28 mouse cellular contexts compared by ENCODE assay signal in genomic region chr3:119794677-119795365, GRCm38 (mm10). TPM values are rescaled to one million over a fixed set of nuclear protein-coding genes. Genes with fewer than 3 reads are reported as not detected.
DNase-seq lines count a peak whose midpoint lies in the region; ATAC-seq and TF ChIP-seq lines count a peak whose summit lies in the region.
"Had no signal": no experiment of that assay in that cellular context is flagged by ENCODE, and none has a peak within 500 bp of the region (broad histone marks: within the 10 kb centered on the region; RNA-seq: fewer than 3 reads in every experiment).

No protein-coding gene starts in this region.

- H3K36me3 ChIP-seq in CH12.LX (replicated peaks in 1 of 2; ENCODE audit: control insufficient read depth in 1 of 2, insufficient read depth in 1 of 2, low read length in 1 of 2): no peaks in the 10 kb centered on the region
- 0 out of 2 replicates have a peak, but pooled peaks cover 2% of the 10 kb centered on the region for H3K36me3 ChIP-seq in heart, embryonic 16.5 days (ENCODE audit: control insufficient read depth, insufficient read depth)
- H3K36me3 ChIP-seq: embryonic facial prominence, embryonic 13.5 days; hindbrain, embryonic 10.5 days; limb, embryonic 13.5 days; lung, embryonic 15.5 days; midbrain, embryonic 12.5 days; neural tube, embryonic 12.5 days had no signal

- H3K4me3 ChIP-seq in CH12.LX (replicated peaks in 1 of 3; ENCODE audit: low read depth in 2 of 3, low read length in 2 of 3, poor library complexity in 1 of 3): no peak overlapping the region
- no peak overlapping the region for H3K4me3 ChIP-seq in embryonic fibroblast, embryonic 13.5 days (ENCODE audit: insufficient read depth, low read length)
- H3K4me3 ChIP-seq in heart, embryonic 16.5 days (ENCODE audit: low read length): no peak overlapping the region
- H3K4me3 ChIP-seq: embryonic facial prominence, embryonic 13.5 days; erythroblast, embryonic 14.5 days; hindbrain, embryonic 10.5 days; limb, embryonic 13.5 days; lung, embryonic 15.5 days; megakaryocyte, embryonic 14.5 days; midbrain, embryonic 12.5 days; myocyte; neural tube, embryonic 12.5 days had no signal

- no peak for TF ChIP-seq CTCF in CH12.LX (conservative IDR thresholded peaks at IDR 0.05 in 1 of 2, IDR thresholded peaks at IDR 0.05 in 1 of 2; ENCODE audit: low read depth in 2 of 2, low read length in 2 of 2)
- no peak for TF ChIP-seq CTCF in embryonic fibroblast, embryonic 13.5 days (IDR thresholded peaks at IDR 0.05; ENCODE audit: borderline replicate concordance, insufficient read depth, low read length)

- H3K4me2 ChIP-seq in CH12.LX (ENCODE audit: insufficient read depth, low read depth, poor library complexity, severe bottlenecking): peak overlapping the region; percentile 71
- H3K4me2 ChIP-seq in heart, embryonic 16.5 days (ENCODE audit: low read depth, low read length): peak overlapping the region; percentile 9
- H3K4me2 ChIP-seq: embryonic facial prominence, embryonic 13.5 days; limb, embryonic 13.5 days; liver, embryonic 11.5 days; lung, embryonic 15.5 days; midbrain, embryonic 12.5 days; neural tube, embryonic 12.5 days had no signal

- in situ Hi-C loops in CH12.LX (cut with MboI; ENCODE audit: low pct_ligation_motif_present, low pct_unique_long_range_greater_than_20kb, low sequenced_read_pairs): no loop called here

- H3K9me3 ChIP-seq in CH12.LX (replicated peaks; ENCODE audit: low read length): peaks cover 2% of the 10 kb centered on the region
- peaks cover 5% of the 10 kb centered on the region for H3K9me3 ChIP-seq in heart, embryonic 16.5 days (replicated peaks; ENCODE audit: control insufficient read depth, low read length)
- H3K9me3 ChIP-seq: embryonic facial prominence, embryonic 13.5 days; lung, embryonic 15.5 days; midbrain, embryonic 12.5 days had no signal

- no peak for TF ChIP-seq RAD21 in CH12.LX (IDR thresholded peaks at IDR 0.05; ENCODE audit: low read depth, low read length)

- H3K27me3 ChIP-seq in CH12.LX (replicated peaks): no peaks in the 10 kb centered on the region
- H3K27me3 ChIP-seq in heart, embryonic 16.5 days (ENCODE audit: control insufficient read depth, insufficient read depth, low read length): no peaks in the 10 kb centered on the region
- H3K27me3 ChIP-seq: embryonic facial prominence, embryonic 13.5 days; limb, embryonic 13.5 days; lung, embryonic 15.5 days; megakaryocyte, embryonic 14.5 days; midbrain, embryonic 12.5 days; neural tube, embryonic 12.5 days had no signal

- TF ChIP-seq POLR2A in CH12.LX (IDR thresholded peaks at IDR 0.05; ENCODE audit: low read depth, low read length): no peak
- no peak for TF ChIP-seq POLR2A in embryonic fibroblast, embryonic 13.5 days (IDR thresholded peaks at IDR 0.05; ENCODE audit: low read depth, low read length)

- dilution Hi-C loops in CH12.LX (cut with MboI; ENCODE audit: extremely low pct_ligation_motif_present, extremely low pct_unique_long_range_greater_than_20kb, low sequenced_read_pairs): no loop called here

- H3K27ac ChIP-seq in CH12.LX (ENCODE audit: insufficient read depth, low read depth): no peak overlapping the region
- H3K27ac ChIP-seq in embryonic fibroblast, embryonic 13.5 days (ENCODE audit: insufficient read depth, low read length): peak overlapping the region; percentile 47; the same call in 1 of the 2 replicates
- peak overlapping the region; percentile 66 for H3K27ac ChIP-seq in heart, embryonic 16.5 days (ENCODE audit: low read length)
- H3K27ac ChIP-seq: embryonic facial prominence, embryonic 13.5 days; hindbrain, embryonic 10.5 days; limb, embryonic 13.5 days; lung, embryonic 15.5 days; midbrain, embryonic 12.5 days; neural tube, embryonic 12.5 days had no signal

- WGBS in heart, embryonic 16.5 days: 25% methylated on average over 9 of the region's 9 CpGs

- H3K79me2 ChIP-seq in CH12.LX (replicated peaks; ENCODE audit: control insufficient read depth, extremely low read depth, insufficient read depth, poor library complexity, severe bottlenecking): no peaks in the 10 kb centered on the region

- peaks cover 0 to 3% of the 10 kb centered on the region in 2 experiments; a peak in 1 of 4 replicates for H3K4me1 ChIP-seq in CH12.LX (ENCODE audit: control insufficient read depth in 1 of 2, insufficient read depth in 2 of 2)
- 0 out of 2 replicates have a peak, but pooled peaks cover 2% of the 10 kb centered on the region for H3K4me1 ChIP-seq in embryonic fibroblast, embryonic 13.5 days (ENCODE audit: control insufficient read depth, insufficient read depth, low read length)
- H3K4me1 ChIP-seq in heart, embryonic 16.5 days (ENCODE audit: control insufficient read depth, insufficient read depth, low read length): peaks cover 3% of the 10 kb centered on the region; the same call in 1 of the 2 replicates
- H3K4me1 ChIP-seq: embryonic facial prominence, embryonic 13.5 days; hindbrain, embryonic 10.5 days; limb, embryonic 13.5 days; lung, embryonic 15.5 days; midbrain, embryonic 12.5 days; neural tube, embryonic 12.5 days had no signal

- peak; percentile 64 for ATAC-seq in heart, embryonic 16.5 days (replicated peaks; ENCODE audit: extremely low read depth, insufficient read depth, low FRiP score)
- ATAC-seq: forebrain, postnatal 0 days; hindbrain, embryonic 16.5 days had no signal

- H3K9ac ChIP-seq in CH12.LX (ENCODE audit: insufficient read depth, low read depth): no peak overlapping the region
- no peak overlapping the region for H3K9ac ChIP-seq in heart, embryonic 16.5 days (ENCODE audit: low read length)
- H3K9ac ChIP-seq: embryonic facial prominence, embryonic 13.5 days; forebrain, postnatal 0 days; limb, embryonic 13.5 days; lung, embryonic 15.5 days; midbrain, embryonic 12.5 days; neural tube, embryonic 12.5 days had no signal

- DNase-seq in 3T3-L1 (ENCODE audit: low read depth, low spot score) (peak; percentile 22), CH12.LX (ENCODE audit: extremely low read depth) (no peak)
- no peak for DNase-seq in urinary bladder, postnatal 36 days (ENCODE audit: low spot score in 2 of 2)
- DNase-seq in cerebellum, adult 9-10 months: no peak
- DNase-seq in gastrocnemius, adult 18-20 months (ENCODE audit: low spot score): no peak
- no peak for DNase-seq in lung, postnatal 25 days (ENCODE audit: low spot score)
- DNase-seq: adrenal gland, adult 8-10 months; cerebellum, adult 8-10 months; forebrain, postnatal 0 days; gastrocnemius, postnatal 10 days; kidney, adult 2 months; kidney, postnatal 4 days; lung, postnatal 36 days; thymus, adult 2 months; thymus, postnatal 4 days had no signal

- TF ChIP-seq EP300 in CH12.LX (IDR thresholded peaks at IDR 0.05; ENCODE audit: low read length): no peak

TF ChIP-seq in CH12.LX, 34 proteins besides CTCF, POLR2A, EP300 and RAD21:
- TF ChIP-seq UBTF (IDR thresholded peaks at IDR 0.05; ENCODE audit: low read depth, low read length): no peak
- TF ChIP-seq ZNF384 (IDR thresholded peaks at IDR 0.05; ENCODE audit: low read depth, low read length): no peak
- TF ChIP-seq MXI1 (IDR thresholded peaks at IDR 0.05; ENCODE audit: low read depth, low read length): no peak
- TF ChIP-seq JUN (IDR thresholded peaks at IDR 0.05; ENCODE audit: insufficient read depth, low read depth, low read length): no peak
- TF ChIP-seq SMC3 (IDR thresholded peaks at IDR 0.05; ENCODE audit: low read depth, low read length): no peak
- no peak for TF ChIP-seq USF1 (IDR thresholded peaks at IDR 0.05; ENCODE audit: low read depth, low read length)
- TF ChIP-seq IRF4 (IDR thresholded peaks at IDR 0.05; ENCODE audit: low read depth, low read length): no peak
- no peak for TF ChIP-seq ETS1 (conservative IDR thresholded peaks at IDR 0.05; ENCODE audit: low read depth, low read length)
- no peak for TF ChIP-seq TCF12 (IDR thresholded peaks at IDR 0.05; ENCODE audit: low read depth, low read length)
- TF ChIP-seq CHD2 (IDR thresholded peaks at IDR 0.05; ENCODE audit: low read length): no peak
- TF ChIP-seq MEF2A (IDR thresholded peaks at IDR 0.05; ENCODE audit: borderline replicate concordance, low read depth, low read length): no peak

RNA-seq across cellular contexts. Expression of gene Ptbp2, which starts 10.6 kb away (rescaled TPM):
- total RNA-seq in CH12.LX (2012; rRNA removed): 17.2 and 17.7 TPM in 2 replicates
- 35.9 and 47.4 TPM in 2 replicates for total RNA-seq in CH12.LX (2014; rRNA removed)
- 29.8 and 33.0 TPM in 2 replicates for polyA plus RNA-seq in CH12.LX (2012; ENCODE audit: insufficient read length, low read depth)
- polyA plus RNA-seq in embryonic fibroblast, embryonic 13.5 days (2011; ENCODE audit: insufficient read length, low read depth, missing spikeins): 53.2 and 63.6 TPM in 2 replicates
- polyA plus RNA-seq in heart, embryonic 16.5 days (2015; fragmentation: Nextera tagmentation; extraction: Ambion mirVana): 42.6 and 48.1 TPM in 2 replicates
- 10 to 100 TPM; 16.9 to 20.4 TPM for total RNA-seq in gastrocnemius, adult 18-20 months (2021)
